Mouse (Mus musculus): ENCODE data around the gene Phlda1. TPM values are rescaled to one million over a fixed set of nuclear protein-coding genes. Genes with fewer than 3 reads are reported as not detected.

The Phlda1 gene
- total RNA-seq (2023): 1 to 10 TPM; 5.5 to 7.6 TPM

GRCm38 (mm10) chr10:111506101-111506925, at the start of gene Phlda1:
Phlda1 (plus strand) TSS chr10:111506286.

GRCm38 (mm10) chr10:111472686-111473510, 33.2 kb upstream of the Phlda1 start, which contains the start of gene Nap1l1:
Nap1l1 (plus strand) TSS chr10:111473223.

Other genes starting within 250 kb of the Phlda1 start
- 1 to 10 TPM; 2.3 to 2.8 TPM for gene Bbs10, start 207.6 kb upstream of the Phlda1 start, total RNA-seq (2023)
- gene Nap1l1, start 33.1 kb upstream of the Phlda1 start, total RNA-seq (2023): 100 to 1,000 TPM; 361 to 402 TPM

Data from B cell, adult 67 days (primary cell).